Mouse (Mus musculus): ENCODE results near the gene Klf15. TPM values are rescaled to one million over a fixed set of nuclear protein-coding genes. Genes with fewer than 3 reads are reported as not detected.

The Klf15 gene
- 34.7 TPM for polyA plus RNA-seq (2014; fragmentation: Illumina TruSeq; extraction: RNeasy Lipid Tissue Mini Kit (QIAGEN cat#74804); ENCODE audit: insufficient read depth, low read depth, low replicate concordance)

DNA sequence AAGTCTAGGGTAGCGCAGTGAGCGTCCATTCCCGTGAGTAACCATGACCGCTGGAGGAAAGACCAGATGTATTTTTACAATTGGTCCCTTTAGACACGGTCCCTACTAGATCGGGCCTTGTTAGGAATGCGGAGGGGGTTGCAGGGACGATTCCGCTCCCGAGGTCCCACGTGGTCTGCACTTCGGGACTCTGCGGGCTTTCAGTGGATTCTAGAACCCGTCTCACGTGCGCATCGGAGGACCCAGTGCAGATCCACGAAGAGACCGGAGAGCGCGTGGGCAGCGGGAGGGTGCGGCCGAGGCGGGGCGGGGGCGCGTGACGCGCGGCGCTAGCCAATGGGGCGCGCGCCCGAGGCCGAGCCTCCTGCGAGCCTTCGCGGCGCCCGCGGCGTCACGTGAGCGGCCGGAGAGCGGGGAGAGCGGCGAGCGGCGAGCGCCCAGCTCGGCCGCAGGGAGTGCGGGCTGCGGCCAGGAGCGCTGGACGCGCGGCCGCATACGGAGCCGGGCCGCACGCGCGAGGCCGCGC is at the start of gene Klf15:
Gene Klf15 (plus strand): TSS at position 396 of the 526 bp plus-strand sequence.

DNA sequence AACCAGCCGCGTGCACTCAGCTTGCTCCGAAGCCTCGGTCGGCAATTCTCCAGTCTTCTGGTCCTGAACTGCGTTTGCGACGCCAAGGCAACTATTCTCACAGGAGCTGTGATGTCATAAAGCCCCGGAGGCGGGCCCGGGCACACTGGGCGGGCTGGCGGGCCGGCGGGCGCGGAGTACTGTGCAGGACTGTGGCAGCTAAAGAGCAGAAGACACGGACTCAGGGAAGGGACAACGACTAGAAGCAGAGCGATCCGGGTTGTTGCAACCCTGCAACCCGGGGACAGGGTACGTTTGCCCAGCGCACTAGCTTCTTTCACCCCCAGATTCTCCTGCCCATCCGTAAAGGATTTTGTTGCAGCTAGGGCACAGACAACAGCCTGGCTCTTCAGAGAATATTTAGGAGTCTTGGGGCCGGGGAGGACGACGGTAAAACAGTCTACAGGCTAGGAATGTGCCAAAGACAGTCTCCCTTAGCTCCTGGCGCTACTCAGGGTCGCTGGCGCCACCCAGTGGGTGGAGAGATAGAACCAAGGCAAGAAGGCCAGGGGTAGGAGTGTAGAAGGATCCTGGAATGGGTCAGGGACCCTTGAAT is 33.9 kb upstream of the Klf15 start, which contains the start of gene Cfap100:
Gene Cfap100 (minus strand): TSS at position 418 of the 595 bp plus-strand sequence.

GRCm38 (mm10) chr6:90486176-90486921 is 24.0 kb downstream of the Klf15 start, which contains the start of gene Aldh1l1:
Gene Aldh1l1, plus strand, starts transcription at chr6:90486427.

Other genes with a start within 250 kb of the Klf15 start
- gene Vmn1r53, start 238.1 kb upstream of the Klf15 start, polyA plus RNA-seq (2014; fragmentation: Illumina TruSeq; extraction: RNeasy Lipid Tissue Mini Kit (QIAGEN cat#74804); ENCODE audit: insufficient read depth, low read depth, low replicate concordance) = not detected
- not detected for gene Vmn1r54, start 216.3 kb upstream of the Klf15 start, polyA plus RNA-seq (2014; fragmentation: Illumina TruSeq; extraction: RNeasy Lipid Tissue Mini Kit (QIAGEN cat#74804); ENCODE audit: insufficient read depth, low read depth, low replicate concordance)
- not detected for gene BC048671, start 161.4 kb upstream of the Klf15 start, polyA plus RNA-seq (2014; fragmentation: Illumina TruSeq; extraction: RNeasy Lipid Tissue Mini Kit (QIAGEN cat#74804); ENCODE audit: insufficient read depth, low read depth, low replicate concordance)
- 0.19 TPM for gene Chst13, start 137.4 kb upstream of the Klf15 start, polyA plus RNA-seq (2014; fragmentation: Illumina TruSeq; extraction: RNeasy Lipid Tissue Mini Kit (QIAGEN cat#74804); ENCODE audit: insufficient read depth, low read depth, low replicate concordance)
- not detected for gene Uroc1, start 129.3 kb upstream of the Klf15 start, polyA plus RNA-seq (2014; fragmentation: Illumina TruSeq; extraction: RNeasy Lipid Tissue Mini Kit (QIAGEN cat#74804); ENCODE audit: insufficient read depth, low read depth, low replicate concordance)
- 8.1 TPM for gene Zxdc, start 93.1 kb upstream of the Klf15 start, polyA plus RNA-seq (2014; fragmentation: Illumina TruSeq; extraction: RNeasy Lipid Tissue Mini Kit (QIAGEN cat#74804); ENCODE audit: insufficient read depth, low read depth, low replicate concordance)
- gene Cfap100, start 33.8 kb upstream of the Klf15 start, polyA plus RNA-seq (2014; fragmentation: Illumina TruSeq; extraction: RNeasy Lipid Tissue Mini Kit (QIAGEN cat#74804); ENCODE audit: insufficient read depth, low read depth, low replicate concordance) = 6.9 TPM
- 12.2 TPM for gene Aldh1l1, start 23.9 kb downstream of the Klf15 start, polyA plus RNA-seq (2014; fragmentation: Illumina TruSeq; extraction: RNeasy Lipid Tissue Mini Kit (QIAGEN cat#74804); ENCODE audit: insufficient read depth, low read depth, low replicate concordance)
- 5.4 TPM for gene Slc41a3, start 142.1 kb downstream of the Klf15 start, polyA plus RNA-seq (2014; fragmentation: Illumina TruSeq; extraction: RNeasy Lipid Tissue Mini Kit (QIAGEN cat#74804); ENCODE audit: insufficient read depth, low read depth, low replicate concordance)

Data from lung, adult 10 weeks (tissue).